Mouse (Mus musculus) B cell, adult 62 days (primary cell): ENCODE results near the gene 1190007I07Rik. TPM values are rescaled to one million over a fixed set of nuclear protein-coding genes. Genes with fewer than 3 reads are reported as not detected.

Experiments used
- total RNA-seq: library from RNA; stranded (reverse); gene quantifications from 4 replicates; pipeline ENCODE4 v1.2.4, GENCODE M21; 2023

The 1190007I07Rik gene
- 13.2 to 17.1 TPM (median 15.6 TPM) in 4 replicates for total RNA-seq

GRCm38 (mm10) chr10:82622671-82623552 is at the start of gene 1190007I07Rik:
Gene 1190007I07Rik (minus strand): TSS chr10:82623228.

GRCm38 (mm10) chr10:82629586-82630255 is 6.7 kb upstream of the 1190007I07Rik start, which contains the start of gene Tdg:
Gene Tdg (plus strand): TSS chr10:82629828.

Other genes with a start within 250 kb of the 1190007I07Rik start
- gene Gm1553, start 130.6 kb downstream of the 1190007I07Rik start, total RNA-seq = not detected in 4 replicates
- 93.3 to 107 TPM (median 104 TPM) in 4 replicates for gene Tdg, start 6.6 kb upstream of the 1190007I07Rik start, total RNA-seq
- not detected in 4 replicates for gene Glt8d2, start 67.4 kb upstream of the 1190007I07Rik start, total RNA-seq
- gene Hcfc2, start 72.9 kb upstream of the 1190007I07Rik start, total RNA-seq = 22.8 to 31.5 TPM (median 25.6 TPM) in 4 replicates
- 27.0 to 47.0 TPM (median 33.0 TPM) in 4 replicates for gene Nfyb, start 140.9 kb upstream of the 1190007I07Rik start, total RNA-seq
- gene Txnrd1, start 210.7 kb upstream of the 1190007I07Rik start, total RNA-seq = 35.2 to 43.1 TPM (median 37.4 TPM) in 4 replicates
- 4.9 to 5.9 TPM (median 5.5 TPM) in 4 replicates for gene Eid3, start 243.4 kb upstream of the 1190007I07Rik start, total RNA-seq